Mouse (Mus musculus) heart, adult 2 months (tissue): ENCODE data around the gene Mst1. TPM values are rescaled to one million over a fixed set of nuclear protein-coding genes. Genes with fewer than 3 reads are reported as not detected.

ENCODE experiments used
- DNase-seq, 2 experiments: peaks; one replicate each; pipeline ENCODE4 v3.0.0; 2021
- H3K27ac ChIP-seq: fragments of 200-600 bp; 2 replicates; pipeline ENCODE4 v1.8.1; 2022
- H3K27me3 ChIP-seq: fragments of 200-500 bp; 2 replicates; pipeline ENCODE4 v1.6.1; 2012; ENCODE audit warnings: mild to moderate bottlenecking, low read length, inconsistent platforms, mixed read lengths; ENCODE audit not compliant: control insufficient read depth, insufficient read depth
- H3K36me3 ChIP-seq: fragments of 200-500 bp; 2 replicates; pipeline ENCODE4 v1.6.1; 2012; ENCODE audit warnings: low read length, inconsistent platforms; ENCODE audit not compliant: control insufficient read depth, insufficient read depth
- H3K4me1 ChIP-seq: fragments of 200-500 bp; 2 replicates; pipeline ENCODE4 v1.6.1; 2011; ENCODE audit warnings: low read length; ENCODE audit not compliant: control insufficient read depth, insufficient read depth
- H3K4me3 ChIP-seq: fragments of 200-600 bp; 2 replicates; pipeline ENCODE4 v1.8.1; 2022
- H3K79me2 ChIP-seq: fragments of 200-500 bp; replicated peaks from 2 replicates; pipeline ENCODE4 v1.6.1; 2012; ENCODE audit warnings: mild to moderate bottlenecking, inconsistent platforms, low read length, moderate library complexity, mixed read lengths; ENCODE audit not compliant: control insufficient read depth, insufficient read depth
- H3K9ac ChIP-seq: fragments of 200-500 bp; 2 replicates; pipeline ENCODE4 v1.6.1; 2012; ENCODE audit warnings: low read depth, mild to moderate bottlenecking, control low read depth, inconsistent platforms, low read length, mixed read lengths
- CTCF ChIP-seq: fragments of 200-600 bp; IDR thresholded peaks from 2 replicates; pipeline ENCODE4 v1.8.1; 2022; ENCODE audit warnings: antibody characterized with exemption, mild to moderate bottlenecking, moderate library complexity
- EP300 ChIP-seq: fragments of 200-500 bp; IDR thresholded peaks from 2 replicates; pipeline ENCODE4 v1.6.1; 2011; ENCODE audit warnings: low read depth, low read length, control low read depth; ENCODE audit not compliant: insufficient read depth
- POLR2A ChIP-seq: fragments of 200-500 bp; IDR thresholded peaks from 2 replicates; pipeline ENCODE4 v1.6.1; 2011; ENCODE audit warnings: mild to moderate bottlenecking, low read depth, low read length, control low read depth; ENCODE audit not compliant: insufficient read depth
- WGBS: fragments of 180-500 bp; shearing (Covaris S2); methylation state at CpG from one replicate; pipeline ENCODE4 v1.1.7; 2018; 5-methylcytosine and 5-hydroxymethylcytosine counted together
- intact Hi-C: fragments of 180-260 bp; cut with DNase I; formaldehyde crosslinking; loops from one replicate; pipeline ENCODE4 v1.15.1; 2025
- polyA plus RNA-seq: library from polyadenylated mRNA; depleted of rRNA; stranded (reverse); fragments of >200 nt; gene quantifications from 2 replicates; pipeline ENCODE4 v1.2.3, GENCODE M21; 2012
- total RNA-seq, 2 experiments: library from RNA; stranded (reverse); gene quantifications; 2 replicates each; pipeline ENCODE4 v1.2.3; 2021

Mst1 gene
- total and polyA plus RNA-seq, 3 experiments = 0.59 TPM; not detected in 2

DNA sequence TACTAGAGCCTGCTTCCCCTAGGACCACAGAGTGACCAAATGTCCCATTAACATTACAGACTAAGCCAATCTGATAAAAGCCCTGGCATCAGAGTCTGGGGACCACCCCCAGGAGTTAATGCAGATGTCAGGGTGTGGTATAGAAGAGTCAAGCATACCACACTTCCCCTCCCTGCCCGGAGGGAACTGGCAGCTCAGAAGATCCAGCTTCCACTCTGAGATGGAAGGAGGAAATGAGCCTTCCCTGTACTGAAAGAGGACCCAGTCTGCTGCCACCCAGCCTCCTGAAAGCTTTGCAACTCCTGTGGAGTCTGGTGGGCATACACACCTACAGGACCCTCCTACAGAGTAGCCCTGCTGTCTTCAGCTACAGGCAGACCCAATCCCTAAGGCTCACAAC is 25.2 kb upstream of the Mst1 start:
- WGBS = 38% methylated on average over 1 of the region's 1 CpGs
- intact Hi-C loops = no loop called here
- Histone ChIP-seq H3K27ac (no peak overlapping the region), H3K4me1 (peaks cover 12% of the 10 kb centered on the region), H3K4me3 (no peak overlapping the region), H3K36me3 (no peaks in the 10 kb centered on the region), H3K27me3 (no peaks in the 10 kb centered on the region), H3K79me2 (no peaks in the 10 kb centered on the region), H3K9ac (no peak overlapping the region)
- peak; percentile 14 to 17 for DNase-seq
- no peak for TF ChIP-seq EP300

DNA sequence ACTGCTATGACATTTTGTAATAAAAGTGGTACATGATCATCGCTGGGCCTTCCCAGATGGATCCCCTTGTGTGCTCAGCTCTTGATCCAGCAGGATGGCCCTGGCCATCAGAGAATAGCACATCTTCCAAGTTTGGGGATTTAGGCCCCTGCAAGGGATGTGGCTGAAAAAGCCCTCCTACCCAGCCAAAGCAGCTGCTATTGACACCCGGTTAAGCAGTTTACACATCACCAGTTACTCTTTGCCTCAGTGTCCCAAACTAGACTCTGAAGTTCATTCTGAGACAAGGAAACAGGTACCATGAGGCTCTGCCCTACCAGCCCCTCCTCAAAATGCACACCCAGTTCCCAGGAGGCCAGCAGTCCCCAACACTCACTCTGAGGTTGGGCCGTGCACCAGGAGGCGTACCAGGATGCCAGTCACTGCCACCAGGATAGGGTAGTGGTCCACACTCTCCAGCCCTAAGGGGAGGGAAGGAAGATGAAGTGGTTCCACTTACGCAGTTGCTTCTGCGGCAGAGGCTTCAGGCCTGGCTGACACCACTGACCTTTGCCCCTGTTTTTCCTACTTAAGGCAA is 24.5 kb upstream of the Mst1 start:
- Histone ChIP-seq H3K27ac (no peak overlapping the region), H3K36me3 (no peaks in the 10 kb centered on the region), H3K4me1 (peaks cover 12% of the 10 kb centered on the region), H3K9ac (no peak overlapping the region), H3K79me2 (no peaks in the 10 kb centered on the region), H3K27me3 (no peaks in the 10 kb centered on the region), H3K4me3 (no peak overlapping the region)
- TF ChIP-seq POLR2A (no peak), EP300 (no peak), CTCF (no peak)
- peak in 1 of 2 experiments; percentile 3 for DNase-seq
- intact Hi-C loops = no loop called here
- WGBS = 85% methylated on average over 6 of the region's 6 CpGs

DNA sequence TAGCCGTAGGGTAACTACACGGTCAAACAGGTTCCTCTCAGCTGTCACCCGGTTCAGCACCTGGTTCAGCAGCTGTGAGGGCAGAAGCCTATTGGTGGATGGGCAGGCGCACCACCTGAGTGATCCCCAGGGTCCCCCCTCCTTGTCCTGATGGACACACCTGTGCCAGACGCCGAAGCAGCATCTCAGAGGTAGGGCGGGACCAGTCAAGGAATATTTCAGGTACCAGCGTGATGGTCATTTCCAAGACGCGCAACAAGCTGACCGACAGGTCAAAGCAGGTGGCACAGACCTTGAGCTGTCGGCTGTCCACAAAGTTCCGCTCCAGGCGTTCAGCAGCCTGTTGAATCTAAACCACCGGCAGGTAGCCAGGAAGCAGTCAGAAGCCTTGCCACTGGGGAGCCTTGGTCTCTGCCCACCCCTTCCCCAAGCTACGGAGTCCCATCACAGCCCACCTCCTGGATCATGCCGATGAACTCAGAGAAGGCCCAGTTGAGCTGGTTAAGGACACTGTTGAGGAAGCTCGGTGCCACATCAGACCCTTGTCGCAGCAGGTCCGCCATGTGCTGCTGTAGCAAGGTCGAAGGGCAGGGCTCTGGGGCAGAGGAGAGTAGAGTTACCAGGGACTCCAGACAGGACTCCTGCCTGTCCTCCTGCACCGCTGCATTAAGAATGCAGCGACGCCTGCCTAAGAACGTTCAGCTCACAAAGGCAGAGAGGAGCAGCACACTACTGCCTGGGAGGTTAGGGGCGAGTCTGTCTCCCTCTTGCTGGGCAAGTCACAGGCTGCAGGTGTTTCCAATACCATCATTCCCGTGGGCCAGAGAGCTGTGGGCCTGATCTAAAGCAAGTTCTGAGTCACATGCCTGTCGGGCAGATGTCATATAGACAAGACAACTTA is 23.6 kb upstream of the Mst1 start:
- 80% methylated on average over 28 of the region's 28 CpGs for WGBS
- Histone ChIP-seq H3K4me3 (no peak overlapping the region), H3K9ac (no peak overlapping the region), H3K79me2 (no peaks in the 10 kb centered on the region), H3K4me1 (peaks cover 12% of the 10 kb centered on the region), H3K27me3 (no peaks in the 10 kb centered on the region), H3K27ac (peak overlapping the region; percentile 70), H3K36me3 (no peaks in the 10 kb centered on the region)
- DNase-seq = no peak
- intact Hi-C loops = no loop called here
- TF ChIP-seq CTCF (no peak), EP300 (no peak), POLR2A (no peak)

DNA sequence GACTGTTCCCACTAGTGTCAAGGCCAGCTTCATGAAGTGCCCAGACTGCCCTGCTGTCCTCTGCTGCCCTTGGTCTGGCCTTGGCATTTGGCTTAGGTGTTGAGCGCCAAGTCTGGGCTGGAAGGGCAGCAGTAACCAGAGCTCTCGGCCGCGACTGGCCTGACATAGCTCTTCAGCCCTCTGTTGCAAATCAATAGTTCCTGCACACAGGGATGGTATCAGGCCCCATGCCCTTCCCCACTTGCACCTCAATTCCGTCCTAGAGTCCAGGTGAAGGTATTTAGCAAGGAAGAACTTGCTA is 23.0 kb upstream of the Mst1 start:
- WGBS = 79% methylated on average over 5 of the region's 5 CpGs
- Histone ChIP-seq H3K27me3 (no peaks in the 10 kb centered on the region), H3K4me1 (peaks cover 12% of the 10 kb centered on the region), H3K4me3 (no peak overlapping the region), H3K79me2 (no peaks in the 10 kb centered on the region), H3K27ac (peak overlapping the region; percentile 70), H3K36me3 (no peaks in the 10 kb centered on the region), H3K9ac (no peak overlapping the region)
- DNase-seq = peak in 1 of 2 experiments; percentile 69
- intact Hi-C loops = no loop called here
- no peak for TF ChIP-seq CTCF
- 0 out of 2 replicates have a peak, but pooled peaks have one; percentile 10 for TF ChIP-seq POLR2A

DNA sequence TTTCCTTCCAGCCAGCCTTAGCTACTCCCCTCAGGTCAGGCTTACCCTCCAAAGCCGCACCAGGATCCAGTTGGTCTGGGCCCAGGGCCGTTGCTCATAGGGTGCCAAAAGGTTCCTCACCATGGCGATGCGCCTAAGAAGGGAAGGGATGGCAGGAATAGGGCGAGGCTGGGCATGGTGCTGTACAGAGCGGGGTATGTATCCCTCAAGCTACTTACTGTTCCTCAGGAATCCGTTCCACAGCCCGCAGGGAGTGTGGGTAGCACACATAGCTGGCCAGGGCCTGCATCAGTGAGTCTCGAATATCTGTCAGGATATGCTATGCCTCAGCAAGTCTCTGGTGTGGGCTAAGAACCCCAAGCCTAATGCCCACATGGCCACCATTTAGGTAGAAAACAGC is 21.9 kb upstream of the Mst1 start:
- Histone ChIP-seq H3K4me3 (no peak overlapping the region), H3K9ac (no peak overlapping the region), H3K27ac (no peak overlapping the region), H3K27me3 (no peaks in the 10 kb centered on the region), H3K79me2 (no peaks in the 10 kb centered on the region), H3K4me1 (peaks cover 6% of the 10 kb centered on the region), H3K36me3 (no peaks in the 10 kb centered on the region)
- no peak for DNase-seq
- TF ChIP-seq CTCF (no peak), EP300 (no peak), POLR2A (no peak)
- intact Hi-C loops = no loop called here
- 93% methylated on average over 9 of the region's 9 CpGs for WGBS

DNA sequence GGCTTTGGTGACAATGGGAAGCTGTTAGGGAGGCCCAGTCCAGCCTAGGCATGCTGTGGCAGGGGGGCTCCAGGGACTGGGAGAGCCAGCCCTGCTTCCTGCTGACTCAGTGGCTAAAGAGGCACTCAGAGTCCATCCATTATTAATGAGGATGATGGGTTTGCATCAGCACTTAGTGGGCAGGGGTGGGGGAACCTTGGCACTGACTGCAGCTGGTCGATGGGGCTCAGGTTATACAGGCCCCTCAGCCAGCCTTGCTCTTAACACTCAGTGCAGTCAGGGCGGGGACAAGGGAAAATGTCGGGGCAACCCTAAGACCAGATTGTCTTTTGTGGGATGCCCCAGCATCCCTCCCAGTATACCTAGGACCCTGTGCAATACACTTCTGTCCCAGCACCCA is 18.1 kb upstream of the Mst1 start:
- intact Hi-C loops = loop anchor here (10.0 kb wide), 1 partner anchor 287 kb away; the partner anchor contains the start of gene Rbm5
- no peak overlapping the region for H3K27ac ChIP-seq
- no peak overlapping the region for H3K4me3 ChIP-seq
- WGBS = 94% methylated on average over 3 of the region's 3 CpGs
- H3K27me3 ChIP-seq = no peaks in the 10 kb centered on the region
- no peak overlapping the region for H3K9ac ChIP-seq
- no peak for DNase-seq
- TF ChIP-seq EP300 (no peak), CTCF (no peak), POLR2A (no peak)
- peaks cover 1% of the 10 kb centered on the region; the same call in 1 of the 2 replicates for H3K4me1 ChIP-seq
- no peaks in the 10 kb centered on the region for H3K36me3 ChIP-seq
- no peaks in the 10 kb centered on the region for H3K79me2 ChIP-seq
